Comparison of ENCODE assay signal across 9 mouse cellular contexts in genomic region chr7:109841618-109842418, GRCm38 (mm10). TPM values are rescaled to one million over a fixed set of nuclear protein-coding genes. Genes with fewer than 3 reads are reported as not detected.
DNase-seq lines count a peak whose midpoint lies in the region; ATAC-seq and TF ChIP-seq lines count a peak whose summit lies in the region.
"Had no signal": no experiment of that assay in that cellular context is flagged by ENCODE, and none has a peak within 500 bp of the region (broad histone marks: within the 10 kb centered on the region; RNA-seq: fewer than 3 reads in every experiment).

No protein-coding gene starts in this region.

- H3K9ac ChIP-seq in lung, embryonic 16.5 days (ENCODE audit: low read length) = no peak overlapping the region
- no peak overlapping the region for H3K9ac ChIP-seq in midbrain, postnatal 0 days (replicated peaks; ENCODE audit: low read length, poor library complexity, severe bottlenecking)
- no peak overlapping the region for H3K9ac ChIP-seq in liver, postnatal 0 days (replicated peaks)

- peaks cover 4% of the 10 kb centered on the region; the same call in 1 of the 2 replicates for H3K4me1 ChIP-seq in lung, embryonic 16.5 days (replicated peaks; ENCODE audit: control insufficient read depth, insufficient read depth, low read length)
- no peaks in the 10 kb centered on the region for H3K4me1 ChIP-seq in midbrain, postnatal 0 days (ENCODE audit: insufficient read depth, low read length)
- H3K4me1 ChIP-seq in liver, postnatal 0 days (ENCODE audit: insufficient read depth) = no peaks in the 10 kb centered on the region

- peak; percentile 52 for ATAC-seq in lung, embryonic 16.5 days (ENCODE audit: low read depth)
- ATAC-seq in midbrain, postnatal 0 days (ENCODE audit: low FRiP score) = peak; percentile 82
- no peak for ATAC-seq in liver, postnatal 0 days

- DNase-seq in lung, postnatal 36 days = no peak
- peak; percentile 93 to 94 for DNase-seq in cerebellum, postnatal 14 days
- DNase-seq in heart, postnatal 4 days = peak; percentile 88
- peak; percentile 95 for DNase-seq in midbrain, postnatal 0 days (ENCODE audit: low spot score)
- no peak for DNase-seq in liver, postnatal 0 days
- DNase-seq in embryo, embryonic 9.5 days (ENCODE audit: extremely low spot score) = no peak
- DNase-seq in urinary bladder, postnatal 4 days (ENCODE audit: low spot score in 2 of 2) = no peak

- H3K36me3 ChIP-seq in lung, embryonic 16.5 days (ENCODE audit: control insufficient read depth, insufficient read depth, low read length) = no peaks in the 10 kb centered on the region
- H3K36me3 ChIP-seq in midbrain, postnatal 0 days (ENCODE audit: insufficient read depth, low read length) = no peaks in the 10 kb centered on the region
- no peaks in the 10 kb centered on the region for H3K36me3 ChIP-seq in liver, postnatal 0 days (replicated peaks; ENCODE audit: insufficient read depth, low read length)

- 0 out of 2 replicates have a peak, but pooled peaks cover 2% of the 10 kb centered on the region for H3K27me3 ChIP-seq in lung, embryonic 16.5 days (ENCODE audit: control insufficient read depth, insufficient read depth, low read depth, low read length)
- no peaks in the 10 kb centered on the region for H3K27me3 ChIP-seq in midbrain, postnatal 0 days (ENCODE audit: insufficient read depth, low read length)
- no peaks in the 10 kb centered on the region for H3K27me3 ChIP-seq in liver, postnatal 0 days (ENCODE audit: insufficient read depth, low read length)

- H3K4me3 ChIP-seq in lung, embryonic 16.5 days (ENCODE audit: low read length) = no peak overlapping the region
- no peak overlapping the region for H3K4me3 ChIP-seq in midbrain, postnatal 0 days (ENCODE audit: low read depth, low read length)
- no peak overlapping the region for H3K4me3 ChIP-seq in liver, postnatal 0 days (ENCODE audit: low read depth, low read length)
- H3K4me3 ChIP-seq: erythroblast, embryonic 14.5 days had no signal

- no peak for TF ChIP-seq EP300 in liver, postnatal 0 days (IDR thresholded peaks at IDR 0.05; ENCODE audit: low read depth)

- no peak overlapping the region for H3K4me2 ChIP-seq in lung, embryonic 16.5 days (ENCODE audit: low read depth, low read length)
- no peak overlapping the region for H3K4me2 ChIP-seq in midbrain, postnatal 0 days (ENCODE audit: low read depth, low read length, poor library complexity, severe bottlenecking)
- no peak overlapping the region for H3K4me2 ChIP-seq in liver, postnatal 0 days (ENCODE audit: low read depth, low read length)

- H3K27ac ChIP-seq in lung, embryonic 16.5 days (ENCODE audit: low read length) = no peak overlapping the region
- H3K27ac ChIP-seq in midbrain, postnatal 0 days (ENCODE audit: low read depth, low read length) = no peak overlapping the region
- no peak overlapping the region for H3K27ac ChIP-seq in liver, postnatal 0 days (ENCODE audit: low read depth)

- 74% methylated on average over 13 of the region's 13 CpGs for WGBS in lung, embryonic 16.5 days
- WGBS in midbrain, postnatal 0 days = 79% methylated on average over 13 of the region's 13 CpGs
- WGBS in liver, postnatal 0 days (ENCODE audit: insufficient replicate concordance) = 74% methylated on average over 13 of the region's 13 CpGs

- H3K9me3 ChIP-seq in lung, embryonic 16.5 days (ENCODE audit: control insufficient read depth, low read length) = no peaks in the 10 kb centered on the region
- H3K9me3 ChIP-seq in midbrain, postnatal 0 days (ENCODE audit: low read length) = no peaks in the 10 kb centered on the region
- H3K9me3 ChIP-seq in liver, postnatal 0 days (ENCODE audit: low read length) = no peaks in the 10 kb centered on the region

- no peak for TF ChIP-seq CTCF in midbrain, postnatal 0 days (IDR thresholded peaks at IDR 0.05)
- no peak for TF ChIP-seq CTCF in liver, postnatal 0 days (IDR thresholded peaks at IDR 0.05; ENCODE audit: low read depth)

RNA-seq across cellular contexts. Expression of gene Scube2, which starts 23.7 kb away (rescaled TPM):
- polyA plus RNA-seq in lung, embryonic 16.5 days (2015; fragmentation: Nextera tagmentation; extraction: Ambion mirVana) = 4.1 and 4.6 TPM in 2 replicates
- total RNA-seq in heart, postnatal 4 days (2021) = 10 to 100 TPM; 13.7 to 15.4 TPM
- 3.0 and 4.3 TPM in 2 replicates for total RNA-seq in midbrain, postnatal 0 days (2014; rRNA removed)
- 1.3 and 2.2 TPM in 2 replicates for polyA plus RNA-seq in midbrain, postnatal 0 days (2015; fragmentation: Nextera tagmentation; extraction: Ambion mirVana)
- polyA plus RNA-seq in liver, postnatal 0 days (2015; fragmentation: Nextera tagmentation; extraction: Ambion mirVana) = 0.04 and 0.06 TPM in 2 replicates
- polyA plus RNA-seq: erythroblast, embryonic 14.5 days had no signal

RNA-seq across cellular contexts. Expression of gene Nrip3, which starts 60.0 kb away (rescaled TPM):
- polyA plus RNA-seq in lung, embryonic 16.5 days (2015; fragmentation: Nextera tagmentation; extraction: Ambion mirVana) = 0.34 and 0.55 TPM in 2 replicates
- under 1 TPM; 0.54 to 0.55 TPM for total RNA-seq in heart, postnatal 4 days (2021)
- 25.4 and 38.5 TPM in 2 replicates for total RNA-seq in midbrain, postnatal 0 days (2014; rRNA removed)
- polyA plus RNA-seq in midbrain, postnatal 0 days (2015; fragmentation: Nextera tagmentation; extraction: Ambion mirVana) = 17.8 and 21.7 TPM in 2 replicates
- polyA plus RNA-seq in liver, postnatal 0 days (2015; fragmentation: Nextera tagmentation; extraction: Ambion mirVana) = 0.14 and 0.28 TPM in 2 replicates

Comparison
In these comparisons a context has a peak if more than half of its experiments do, and no peak if none do; other contexts are left out.
1. DNase-seq: peak in cerebellum, postnatal 14 days (2 of 2), heart, postnatal 4 days (single experiment) and midbrain, postnatal 0 days (single experiment); none in lung, postnatal 36 days (single experiment), liver, postnatal 0 days (single experiment), embryo, embryonic 9.5 days (single experiment) and urinary bladder, postnatal 4 days (0 of 2).
2. RNA of gene Nrip3, which starts 60.0 kb away (polyA plus RNA-seq): 17.8 to 21.7 TPM in midbrain, postnatal 0 days; 0.34 to 0.55 TPM in lung, embryonic 16.5 days and 0.14 to 0.28 TPM in liver, postnatal 0 days; every median in the first group is over 10 times any median in the second.